Mouse (Mus musculus): ENCODE results near the gene Tdp1. TPM values are rescaled to one million over a fixed set of nuclear protein-coding genes. Genes with fewer than 3 reads are reported as not detected.

Tdp1 gene
- polyA plus RNA-seq, 1 experiment from 2014 or later: 31.3 TPM

DNA sequence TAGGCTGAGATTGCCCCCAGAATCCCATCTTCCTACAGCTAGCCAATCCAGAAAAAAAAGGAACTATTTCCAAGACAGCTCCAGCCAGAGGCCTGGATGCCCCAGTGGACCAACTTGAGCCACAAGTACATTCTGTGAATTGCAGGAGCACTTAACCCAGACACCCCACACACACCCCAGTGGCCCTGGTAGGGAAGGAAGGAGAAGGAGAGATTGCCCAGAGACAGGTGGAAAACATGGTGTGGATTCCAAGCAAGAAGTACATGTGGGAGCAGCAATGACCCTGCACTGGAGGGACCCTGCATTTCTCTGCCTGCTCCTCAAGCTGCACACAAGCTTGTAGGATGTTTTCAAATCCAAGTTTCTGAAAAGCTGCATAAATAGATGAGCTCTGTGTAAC is 75.0 kb downstream of the Tdp1 start:
- Histone ChIP-seq H3K9me3 (replicated peaks; ENCODE audit: low read length) (no peaks in the 10 kb centered on the region), H3K36me3 (ENCODE audit: insufficient read depth, low read length) (no peaks in the 10 kb centered on the region), H3K27ac (no peak overlapping the region), H3K9ac (ENCODE audit: low read depth, low read length) (no peak overlapping the region), H3K4me3 (replicated peaks; ENCODE audit: low read depth, low read length) (no peak overlapping the region), H3K27me3 (ENCODE audit: insufficient read depth, low read length) (peaks cover 18% of the 10 kb centered on the region), H3K4me1 (replicated peaks; ENCODE audit: insufficient read depth, low read length) (peaks cover under 1% of the 10 kb centered on the region; the same call in 1 of the 2 replicates), H3K4me2 (ENCODE audit: low read length) (no peak overlapping the region)
- ATAC-seq (replicated peaks; ENCODE audit: low FRiP score, low read depth) (no peak), DNase-seq (ENCODE audit: low spot score) (no peak)
- no peak for TF ChIP-seq CTCF (IDR thresholded peaks at IDR 0.05; ENCODE audit: low read depth)

DNA sequence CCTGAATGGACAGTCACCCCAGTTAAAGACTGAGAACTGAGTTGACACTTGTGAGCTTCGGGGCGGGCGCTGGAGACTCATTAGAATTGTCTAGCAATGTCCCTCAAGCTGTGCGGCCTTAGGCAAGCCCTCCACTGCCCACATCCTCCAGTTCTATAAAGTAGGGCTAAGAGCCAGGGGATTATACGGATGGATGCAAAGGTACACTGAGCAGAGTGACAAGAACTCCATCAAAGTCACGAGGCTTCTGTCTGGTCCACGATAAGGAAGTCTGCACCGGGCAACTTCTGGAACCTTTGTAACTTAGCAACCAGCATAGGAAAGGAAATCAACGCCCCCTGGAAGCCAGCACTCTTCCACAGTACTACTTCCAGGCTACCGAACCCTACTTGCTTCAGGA is 75.6 kb downstream of the Tdp1 start:
- no peaks in the 10 kb centered on the region for H3K9me3 ChIP-seq (replicated peaks; ENCODE audit: low read length)
- H3K9ac ChIP-seq (ENCODE audit: low read depth, low read length): no peak overlapping the region
- no peaks in the 10 kb centered on the region for H3K36me3 ChIP-seq (ENCODE audit: insufficient read depth, low read length)
- peaks cover 24% of the 10 kb centered on the region for H3K27me3 ChIP-seq (ENCODE audit: insufficient read depth, low read length)
- no peak for ATAC-seq (replicated peaks; ENCODE audit: low FRiP score, low read depth)
- H3K4me3 ChIP-seq (replicated peaks; ENCODE audit: low read depth, low read length): no peak overlapping the region
- H3K27ac ChIP-seq: no peak overlapping the region
- WGBS: 22% methylated on average over 10 of the region's 10 CpGs
- TF ChIP-seq CTCF (IDR thresholded peaks at IDR 0.05; ENCODE audit: low read depth): no peak
- H3K4me2 ChIP-seq (ENCODE audit: low read length): no peak overlapping the region
- no peak for DNase-seq (ENCODE audit: low spot score)
- H3K4me1 ChIP-seq (replicated peaks; ENCODE audit: insufficient read depth, low read length): peaks cover 7% of the 10 kb centered on the region; the same call in 1 of the 2 replicates

DNA sequence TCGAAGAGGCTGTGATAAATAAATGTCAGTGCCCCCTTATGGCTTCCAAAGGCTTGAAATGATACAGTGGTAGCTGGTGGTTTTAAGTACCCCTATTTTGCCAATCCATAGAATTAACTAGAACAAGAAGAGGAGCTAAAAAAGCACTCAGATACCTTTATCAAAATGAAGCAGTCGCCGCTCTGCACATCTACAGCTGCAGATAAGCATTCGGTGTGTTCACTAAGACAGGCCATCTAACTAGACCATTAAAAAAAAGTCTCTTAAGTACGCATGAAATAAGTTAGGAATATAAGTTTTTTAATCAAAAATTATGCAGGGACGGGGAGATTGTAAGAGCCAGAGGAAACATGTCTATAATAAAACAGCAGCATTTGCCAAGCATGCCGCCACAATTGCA is 76.4 kb downstream of the Tdp1 start:
- DNase-seq (ENCODE audit: low spot score): no peak
- Histone ChIP-seq H3K4me1 (replicated peaks; ENCODE audit: insufficient read depth, low read length) (peaks cover 15% of the 10 kb centered on the region), H3K9ac (ENCODE audit: low read depth, low read length) (no peak overlapping the region), H3K27me3 (ENCODE audit: insufficient read depth, low read length) (peaks cover 32% of the 10 kb centered on the region), H3K4me2 (ENCODE audit: low read length) (no peak overlapping the region), H3K9me3 (replicated peaks; ENCODE audit: low read length) (no peaks in the 10 kb centered on the region), H3K27ac (no peak overlapping the region), H3K4me3 (replicated peaks; ENCODE audit: low read depth, low read length) (no peak overlapping the region), H3K36me3 (ENCODE audit: insufficient read depth, low read length) (no peaks in the 10 kb centered on the region)
- no peak for TF ChIP-seq CTCF (IDR thresholded peaks at IDR 0.05; ENCODE audit: low read depth)
- 93% methylated on average over 7 of the region's 7 CpGs for WGBS
- ATAC-seq (replicated peaks; ENCODE audit: low FRiP score, low read depth): no peak

DNA sequence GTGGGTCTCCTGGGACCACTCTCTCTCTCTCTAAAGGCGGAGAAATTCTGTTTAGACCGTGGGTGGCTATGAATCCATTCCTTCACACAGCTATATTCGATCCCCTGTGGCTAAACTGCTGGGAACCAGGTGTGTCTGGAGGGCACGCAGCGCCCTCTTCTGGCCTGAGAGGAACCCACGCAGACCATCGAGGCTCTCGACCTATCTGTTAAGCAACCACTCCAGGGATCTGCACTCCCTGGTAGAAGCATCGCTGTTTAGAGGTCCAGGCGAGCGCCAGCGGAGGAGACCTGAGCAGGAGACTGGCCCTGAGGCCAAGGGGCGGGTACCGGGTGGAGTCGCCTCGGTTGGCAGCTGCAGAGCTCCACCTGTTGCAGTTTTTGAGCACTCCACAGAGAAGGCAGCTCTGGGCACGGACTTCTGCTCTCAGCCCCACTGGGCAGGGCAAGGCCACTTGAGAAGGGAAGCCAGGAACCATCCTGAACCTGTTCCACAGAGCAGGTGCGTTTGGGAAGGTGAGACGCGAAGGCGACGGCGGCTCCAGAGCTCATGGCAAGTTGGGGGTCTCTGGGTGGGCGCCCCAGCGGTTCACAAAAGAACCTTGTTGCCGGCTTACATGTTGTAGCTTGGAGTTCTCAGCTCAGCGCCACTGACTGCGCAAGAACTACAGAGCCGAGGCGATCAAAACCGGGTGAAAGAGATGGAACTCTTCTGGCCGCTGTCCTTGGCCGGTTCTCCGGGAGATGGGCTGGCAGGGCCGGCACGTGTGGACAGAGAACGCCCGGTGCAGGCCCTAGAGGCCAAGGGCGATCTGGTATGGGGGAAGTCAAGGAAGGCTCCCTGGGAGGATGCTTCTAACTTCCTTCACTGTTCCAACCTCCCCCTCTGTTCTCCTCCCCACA is 80.2 kb downstream of the Tdp1 start, which contains the start of gene Kcnk13:
TSS of gene Kcnk13 (plus strand) at position 199 of the 902 bp plus-strand sequence.
- Histone ChIP-seq H3K4me1 (replicated peaks; ENCODE audit: insufficient read depth, low read length) (peaks cover 23% of the 10 kb centered on the region), H3K36me3 (ENCODE audit: insufficient read depth, low read length) (no peaks in the 10 kb centered on the region), H3K9me3 (replicated peaks; ENCODE audit: low read length) (no peaks in the 10 kb centered on the region), H3K27me3 (ENCODE audit: insufficient read depth, low read length) (peaks cover 61% of the 10 kb centered on the region), H3K27ac (no peak within 1 kb of the TSS), H3K9ac (ENCODE audit: low read depth, low read length) (peak within 1 kb of the TSS; percentile 35; the same call in 1 of the 2 replicates), H3K4me3 (replicated peaks; ENCODE audit: low read depth, low read length) (peak within 1 kb of the TSS; percentile 50), H3K4me2 (ENCODE audit: low read length) (peak within 1 kb of the TSS; percentile 89)
- 1% methylated on average over 39 of the region's 39 CpGs for WGBS
- DNase-seq (ENCODE audit: low spot score) (peak; percentile 81), ATAC-seq (replicated peaks; ENCODE audit: low FRiP score, low read depth) (peak; percentile 63; the same call in 1 of the 2 replicates)
- peak; percentile 86 for TF ChIP-seq CTCF (IDR thresholded peaks at IDR 0.05; ENCODE audit: low read depth)

DNA sequence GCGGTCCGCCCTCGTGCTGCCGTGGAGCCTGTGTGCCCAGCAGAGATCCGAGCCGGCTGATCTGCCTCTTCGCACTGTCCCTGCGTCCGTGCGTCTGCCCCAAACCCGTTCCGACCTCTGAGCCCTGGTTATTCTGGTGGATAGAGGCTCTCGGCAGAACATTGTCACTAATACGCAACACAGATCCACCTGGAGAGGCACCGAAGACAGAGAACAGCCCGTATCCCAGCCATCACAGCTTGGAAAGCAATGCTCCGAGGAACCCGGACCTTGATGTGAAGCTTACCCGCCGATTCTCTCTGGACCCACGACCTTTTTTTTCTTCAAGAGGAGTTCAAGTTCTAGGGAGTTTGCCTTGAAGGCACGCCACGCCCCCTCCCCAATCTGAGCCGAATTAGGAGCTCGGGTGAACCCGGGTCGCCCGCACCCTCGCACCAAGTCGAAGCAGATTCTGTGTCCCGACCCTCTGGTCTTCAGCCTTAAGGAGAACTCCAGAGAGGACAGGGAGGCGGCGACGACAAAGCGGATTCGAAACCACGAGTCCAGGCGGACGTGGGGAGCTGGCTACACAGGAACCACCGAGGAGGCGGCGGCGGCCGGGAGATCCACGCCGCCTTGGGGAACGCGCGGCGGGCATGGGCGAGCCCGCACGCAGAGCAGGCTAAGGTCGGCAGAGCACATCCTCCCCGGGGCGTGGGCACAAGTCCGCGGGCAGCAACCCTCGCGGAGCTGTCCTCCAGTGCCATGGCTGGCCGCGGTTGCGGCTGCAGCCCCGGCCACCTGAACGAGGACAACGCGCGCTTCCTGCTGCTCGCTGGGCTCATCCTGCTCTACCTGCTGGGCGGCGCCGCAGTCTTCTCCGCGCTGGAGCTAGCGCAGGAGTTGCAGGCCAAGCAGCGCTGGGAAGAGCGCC is 81.1 kb downstream of the Tdp1 start:
- no peaks in the 10 kb centered on the region for H3K9me3 ChIP-seq (replicated peaks; ENCODE audit: low read length)
- no peak for TF ChIP-seq CTCF (IDR thresholded peaks at IDR 0.05; ENCODE audit: low read depth)
- peak overlapping the region; percentile 50 for H3K4me3 ChIP-seq (replicated peaks; ENCODE audit: low read depth, low read length)
- H3K27me3 ChIP-seq (ENCODE audit: insufficient read depth, low read length): peaks cover 61% of the 10 kb centered on the region
- H3K4me2 ChIP-seq (ENCODE audit: low read length): peak overlapping the region; percentile 89
- no peak overlapping the region for H3K27ac ChIP-seq
- H3K4me1 ChIP-seq (replicated peaks; ENCODE audit: insufficient read depth, low read length): peaks cover 23% of the 10 kb centered on the region
- no peak; the same call in 1 of the 2 replicates for ATAC-seq (replicated peaks; ENCODE audit: low FRiP score, low read depth)
- DNase-seq (ENCODE audit: low spot score): peak; percentile 29
- H3K9ac ChIP-seq (ENCODE audit: low read depth, low read length): peak overlapping the region; percentile 35
- under 1% methylated on average over 77 of the region's 77 CpGs for WGBS
- H3K36me3 ChIP-seq (ENCODE audit: insufficient read depth, low read length): no peaks in the 10 kb centered on the region
